Mouse (Mus musculus): ENCODE results near the gene Adi1. TPM values are rescaled to one million over a fixed set of nuclear protein-coding genes. Genes with fewer than 3 reads are reported as not detected.

Gene Adi1
- total and polyA plus RNA-seq, 3 experiments: 18.1 to 54.8 TPM; not detected in 1

- Histone ChIP-seq H3K4me1 (ENCODE audit: control insufficient read depth in 1 of 2, insufficient read depth in 2 of 2, low read length in 2 of 2) (no peaks in the 10 kb centered on the region), H3K27ac (ENCODE audit: control insufficient read depth, low read depth, low read length) (no peak overlapping the region), H3K9me3 (replicated peaks; ENCODE audit: insufficient read depth, low read length) (no peaks in the 10 kb centered on the region), H3K36me3 (ENCODE audit: control insufficient read depth in 1 of 2, insufficient read depth in 2 of 2, low read length in 2 of 2) (peaks cover 0 to 9% of the 10 kb centered on the region in 2 experiments; a peak in 2 of 4 replicates), H3K27me3 (ENCODE audit: control insufficient read depth in 1 of 2, insufficient read depth in 2 of 2, low read length in 2 of 2) (no peaks in the 10 kb centered on the region), H3K9ac (ENCODE audit: control insufficient read depth, low read depth, low read length, poor library complexity, severe bottlenecking) (no peak overlapping the region), H3K79me2 (ENCODE audit: control insufficient read depth, insufficient read depth, low read length, poor library complexity) (no peaks in the 10 kb centered on the region), H3K4me3 (ENCODE audit: control insufficient read depth in 1 of 2, insufficient read depth in 1 of 2, low read depth in 2 of 2, low read length in 2 of 2) (no peak overlapping the region)
- DNase-seq (ENCODE audit: low read depth, low spot score): no peak
- no peak for TF ChIP-seq MEF2A (IDR thresholded peaks at IDR 0.05; ENCODE audit: extremely low read depth, insufficient replicate concordance, low read depth, low read length, poor library complexity, severe bottlenecking)
- TF ChIP-seq ZMIZ1 (IDR thresholded peaks at IDR 0.05; ENCODE audit: low read depth, low read length): no peak
- no peak for TF ChIP-seq CTCF (IDR thresholded peaks at IDR 0.05 in 2 of 3, conservative IDR thresholded peaks at IDR 0.05 in 1 of 3; ENCODE audit: control insufficient read depth in 1 of 3, insufficient read depth in 1 of 3, low read depth in 2 of 3, low read length in 3 of 3, poor library complexity in 1 of 3, severe bottlenecking in 1 of 3)
- TF ChIP-seq RCOR1 (IDR thresholded peaks at IDR 0.05; ENCODE audit: low read depth, low read length): no peak
- TF ChIP-seq NRF1 (IDR thresholded peaks at IDR 0.05; ENCODE audit: insufficient read depth, low read depth, low read length, poor library complexity, severe bottlenecking): no peak
- no peak for TF ChIP-seq HCFC1 (IDR thresholded peaks at IDR 0.05; ENCODE audit: low read depth, low read length)
- no peak for TF ChIP-seq ZKSCAN1 (IDR thresholded peaks at IDR 0.05; ENCODE audit: low read depth, low read length)
- no peak for TF ChIP-seq E2F4 (IDR thresholded peaks at IDR 0.05; ENCODE audit: borderline replicate concordance, low read depth, low read length)
- no peak for TF ChIP-seq JUND (IDR thresholded peaks at IDR 0.05; ENCODE audit: low read depth, low read length)
- TF ChIP-seq MXI1 (IDR thresholded peaks at IDR 0.05; ENCODE audit: low read depth, low read length): no peak
- TF ChIP-seq POLR2A (IDR thresholded peaks at IDR 0.05; ENCODE audit: control insufficient read depth in 1 of 2, insufficient read depth in 1 of 2, low read depth in 1 of 2, low read length in 2 of 2, poor library complexity in 1 of 2): no peak
These were observed 42.0 kb downstream of the Adi1 start for GRCm38 (mm10) chr12:28717066-28717465.

GRCm38 (mm10) chr12:28718106-28718505 is 43.1 kb downstream of the Adi1 start:
- Histone ChIP-seq H3K27me3 (ENCODE audit: control insufficient read depth in 1 of 2, insufficient read depth in 2 of 2, low read length in 2 of 2) (no peaks in the 10 kb centered on the region), H3K27ac (ENCODE audit: control insufficient read depth, low read depth, low read length) (no peak overlapping the region), H3K4me3 (ENCODE audit: control insufficient read depth in 1 of 2, insufficient read depth in 1 of 2, low read depth in 2 of 2, low read length in 2 of 2) (no peak overlapping the region), H3K36me3 (ENCODE audit: control insufficient read depth in 1 of 2, insufficient read depth in 2 of 2, low read length in 2 of 2) (peaks cover 0 to 11% of the 10 kb centered on the region in 2 experiments; a peak in 2 of 4 replicates), H3K9me3 (replicated peaks; ENCODE audit: insufficient read depth, low read length) (no peaks in the 10 kb centered on the region), H3K79me2 (ENCODE audit: control insufficient read depth, insufficient read depth, low read length, poor library complexity) (no peaks in the 10 kb centered on the region), H3K4me1 (ENCODE audit: control insufficient read depth in 1 of 2, insufficient read depth in 2 of 2, low read length in 2 of 2) (no peaks in the 10 kb centered on the region), H3K9ac (ENCODE audit: control insufficient read depth, low read depth, low read length, poor library complexity, severe bottlenecking) (no peak overlapping the region)
- TF ChIP-seq ZMIZ1 (IDR thresholded peaks at IDR 0.05; ENCODE audit: low read depth, low read length): no peak
- no peak for TF ChIP-seq USF2 (IDR thresholded peaks at IDR 0.05; ENCODE audit: borderline replicate concordance in 1 of 2, insufficient read depth in 1 of 2, low read depth in 1 of 2, low read length in 2 of 2)
- TF ChIP-seq ZKSCAN1 (IDR thresholded peaks at IDR 0.05; ENCODE audit: low read depth, low read length): no peak
- TF ChIP-seq POLR2AphosphoS5 (IDR thresholded peaks at IDR 0.05; ENCODE audit: borderline replicate concordance, low read depth, low read length): no peak
- no peak for TF ChIP-seq HCFC1 (IDR thresholded peaks at IDR 0.05; ENCODE audit: low read depth, low read length)
- no peak for TF ChIP-seq MAZ (IDR thresholded peaks at IDR 0.05; ENCODE audit: low read depth, low read length)
- TF ChIP-seq TBP (IDR thresholded peaks at IDR 0.05; ENCODE audit: low read depth, low read length): no peak
- no peak for TF ChIP-seq UBTF (IDR thresholded peaks at IDR 0.05; ENCODE audit: borderline replicate concordance, insufficient read depth, low read depth, low read length)
- TF ChIP-seq MAX (IDR thresholded peaks at IDR 0.05; ENCODE audit: low read length): no peak
- TF ChIP-seq POLR2AphosphoS2 (IDR thresholded peaks at IDR 0.05; ENCODE audit: low read length): no peak
- no peak for TF ChIP-seq E2F4 (IDR thresholded peaks at IDR 0.05; ENCODE audit: borderline replicate concordance, low read depth, low read length)
- TF ChIP-seq ETS1 (IDR thresholded peaks at IDR 0.05; ENCODE audit: low read depth, low read length): no peak
- DNase-seq (ENCODE audit: low read depth, low spot score): no peak

All from MEL (cell line).